Mouse (Mus musculus) C2C12 (cell line): ENCODE results near the gene Dlgap1.

Source experiments
- CEBPB ChIP-seq: IDR thresholded peaks from one replicate; pipeline ENCODE4 v1.6.1; 2011; ENCODE audit warnings: low read depth, mild to moderate bottlenecking, control low read depth, moderate library complexity
- CTCF ChIP-seq: IDR thresholded peaks from one replicate; pipeline ENCODE4 v1.5.1; 2011; ENCODE audit not compliant: control insufficient read depth, insufficient read depth, insufficient read length
- FOSL1 ChIP-seq: IDR thresholded peaks from one replicate; pipeline ENCODE4 v1.8.0; 2011; ENCODE audit warnings: mild to moderate bottlenecking, low read length; ENCODE audit not compliant: poor library complexity, insufficient read depth, severe bottlenecking
- MAX ChIP-seq: IDR thresholded peaks from one replicate; pipeline ENCODE4 v1.6.1; 2011; ENCODE audit warnings: mild to moderate bottlenecking, control low read depth
- MYOD1 ChIP-seq: IDR thresholded peaks from one replicate; pipeline ENCODE4 v1.6.1; 2011; ENCODE audit warnings: low read depth; ENCODE audit not compliant: control insufficient read depth, insufficient read length
- MYOG ChIP-seq: IDR thresholded peaks from one replicate; pipeline ENCODE4 v1.6.1; 2011; ENCODE audit not compliant: control insufficient read depth, insufficient read length; ENCODE audit errors: extremely low read depth
- USF1 ChIP-seq: IDR thresholded peaks from one replicate; pipeline ENCODE4 v1.6.1; 2011; ENCODE audit warnings: low read depth, mild to moderate bottlenecking, control low read depth, moderate library complexity

GRCm38 (mm10) chr17:70765337-70765736, 796.5 kb downstream of the Dlgap1 start:
- TF ChIP-seq USF1 (no peak), CEBPB (no peak), CTCF (no peak), MYOG (no peak), MAX (no peak), MYOD1 (no peak), FOSL1 (no peak)
